Mouse (Mus musculus) testis, adult 2 months (tissue): Measurements from ENCODE around the gene Ogfod3. TPM values are rescaled to one million over a fixed set of nuclear protein-coding genes. Genes with fewer than 3 reads are reported as not detected.

ENCODE experiments used
- H3K27ac ChIP-seq: fragments of 200-500 bp; 2 replicates; pipeline ENCODE4 v1.5.1; 2012; ENCODE audit warnings: low read depth, low read length; ENCODE audit not compliant: control insufficient read depth, insufficient read depth
- H3K27me3 ChIP-seq: fragments of 200-500 bp; 2 replicates; pipeline ENCODE4 v1.6.1; 2012; ENCODE audit warnings: mild to moderate bottlenecking, low read length, moderate library complexity; ENCODE audit not compliant: control insufficient read depth, insufficient read depth
- H3K36me3 ChIP-seq: fragments of 200-500 bp; 2 replicates; pipeline ENCODE4 v1.6.1; 2012; ENCODE audit warnings: mild to moderate bottlenecking, low read length; ENCODE audit not compliant: control insufficient read depth, insufficient read depth
- H3K4me1 ChIP-seq: fragments of 200-500 bp; 2 replicates; pipeline ENCODE4 v1.6.1; 2012; ENCODE audit warnings: low read length; ENCODE audit not compliant: control insufficient read depth, insufficient read depth
- H3K4me3 ChIP-seq: fragments of 200-500 bp; 2 replicates; pipeline ENCODE4 v1.5.1; 2012; ENCODE audit warnings: low read depth, mild to moderate bottlenecking, low read length, moderate library complexity, mixed read lengths; ENCODE audit not compliant: control insufficient read depth
- CTCF ChIP-seq: fragments of 200-500 bp; IDR thresholded peaks from 2 replicates; pipeline ENCODE4 v1.5.1; 2012; ENCODE audit warnings: low read depth, mild to moderate bottlenecking, inconsistent platforms, low read length, moderate library complexity; ENCODE audit not compliant: control insufficient read depth, insufficient read depth, insufficient replicate concordance
- POLR2A ChIP-seq: fragments of 200-500 bp; IDR thresholded peaks from 2 replicates; pipeline ENCODE4 v1.6.1; 2012; ENCODE audit warnings: low read depth, mild to moderate bottlenecking, inconsistent platforms, low read length, moderate library complexity; ENCODE audit not compliant: control insufficient read depth
- polyA plus RNA-seq: library from polyadenylated mRNA; depleted of rRNA; stranded (reverse); fragments of >200 nt; gene quantifications from 2 replicates; pipeline ENCODE4 v1.2.3, GENCODE M21; 2012

The Ogfod3 gene
- polyA plus RNA-seq, 1 experiment, result 2.7 TPM

GRCm38 (mm10) chr11:121219776-121220175 lies 15.3 kb upstream of the Ogfod3 start:
- Histone ChIP-seq H3K27ac (no peak overlapping the region), H3K4me1 (no peaks in the 10 kb centered on the region), H3K27me3 (no peaks in the 10 kb centered on the region), H3K4me3 (no peak overlapping the region), H3K36me3 (no peaks in the 10 kb centered on the region)
- TF ChIP-seq POLR2A (no peak), CTCF (no peak)

DNA sequence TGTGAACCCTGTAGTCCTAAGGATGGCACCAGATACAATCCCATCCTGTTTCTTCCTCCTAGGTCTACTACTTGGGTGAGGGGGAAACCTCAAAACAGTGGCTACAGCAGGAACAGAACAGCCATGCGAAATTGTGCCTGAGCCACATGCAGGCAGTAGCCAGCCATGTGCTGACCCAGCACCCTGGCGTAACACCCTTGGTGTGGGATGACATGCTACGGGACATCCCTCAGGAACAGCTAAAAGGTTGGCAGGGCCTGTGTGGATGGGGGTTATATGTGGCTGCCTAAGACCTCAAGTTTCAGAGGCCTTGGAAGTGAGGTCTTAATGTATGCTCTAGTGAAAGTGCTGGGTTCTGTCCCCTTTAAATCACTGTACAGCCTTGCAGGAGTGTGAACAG lies 12.3 kb upstream of the Ogfod3 start:
- Histone ChIP-seq H3K4me1 (no peaks in the 10 kb centered on the region), H3K4me3 (no peak overlapping the region), H3K36me3 (no peaks in the 10 kb centered on the region)

GRCm38 (mm10) chr11:121203859-121204160 lies 701 bp downstream of the Ogfod3 start:
- Histone ChIP-seq H3K4me1 (peaks cover 8% of the 10 kb centered on the region), H3K4me3 (peak overlapping the region; percentile 85), H3K36me3 (no peaks in the 10 kb centered on the region), H3K27me3 (no peaks in the 10 kb centered on the region), H3K27ac (no peak overlapping the region)
- TF ChIP-seq CTCF, result no peak
- TF ChIP-seq POLR2A, result no peak

More for the DNA sequence above, 12.3 kb upstream of the Ogfod3 start:
- TF ChIP-seq CTCF (no peak), POLR2A (no peak)
- Histone ChIP-seq H3K27me3 (no peaks in the 10 kb centered on the region), H3K27ac (no peak overlapping the region)

DNA sequence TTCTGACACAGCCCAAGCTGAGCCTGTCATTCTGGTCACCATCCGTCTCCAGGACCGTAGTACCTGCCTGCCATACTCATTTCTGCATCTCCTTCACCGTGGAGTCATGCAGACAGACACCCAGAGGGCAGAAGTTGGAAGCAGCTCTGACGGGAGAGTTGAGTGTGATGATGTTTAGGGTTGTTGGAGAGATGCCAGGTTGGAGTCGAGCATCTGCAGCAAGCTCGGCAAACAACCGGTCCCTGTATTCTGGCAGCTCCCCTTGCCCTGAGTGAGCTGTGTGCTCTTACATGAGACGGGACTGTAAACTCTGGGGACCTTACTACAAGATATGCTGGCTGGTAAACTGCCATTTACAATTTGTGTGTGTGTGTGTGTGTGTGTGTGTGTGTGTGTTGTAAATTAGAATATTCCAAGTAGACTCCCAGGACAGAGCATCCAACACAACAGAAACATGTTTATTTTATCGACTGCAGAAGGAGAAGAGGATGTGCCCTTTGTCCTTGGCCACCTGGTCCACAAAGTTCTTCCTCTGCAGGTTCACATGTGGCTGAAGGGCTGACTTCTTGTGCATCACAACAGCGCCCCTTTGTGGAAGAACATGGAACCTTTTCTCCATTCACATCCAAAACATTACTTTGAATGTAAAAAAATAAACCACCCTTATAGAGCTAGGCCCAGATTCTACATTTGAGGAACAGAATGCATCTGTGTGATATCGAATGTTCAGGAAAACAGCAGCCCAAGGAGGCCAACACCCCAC lies 2.9 kb downstream of the Ogfod3 start:
- H3K27me3 ChIP-seq, result no peaks in the 10 kb centered on the region
- TF ChIP-seq CTCF, result peak; percentile 42; the same call in 1 of the 2 replicates
- no peak for TF ChIP-seq POLR2A
- peaks cover 8% of the 10 kb centered on the region for H3K4me1 ChIP-seq
- H3K4me3 ChIP-seq, result no peak overlapping the region
- no peak overlapping the region for H3K27ac ChIP-seq
- H3K36me3 ChIP-seq, result no peaks in the 10 kb centered on the region

GRCm38 (mm10) chr11:121200781-121201180 lies 3.7 kb downstream of the Ogfod3 start:
- Histone ChIP-seq H3K4me3 (no peak overlapping the region), H3K4me1 (peaks cover 8% of the 10 kb centered on the region), H3K27me3 (no peaks in the 10 kb centered on the region), H3K36me3 (no peaks in the 10 kb centered on the region), H3K27ac (no peak overlapping the region)
- no peak for TF ChIP-seq POLR2A
- TF ChIP-seq CTCF, result no peak

GRCm38 (mm10) chr11:121199851-121200250 lies 4.7 kb downstream of the Ogfod3 start:
- TF ChIP-seq CTCF, result no peak
- TF ChIP-seq POLR2A, result no peak
- Histone ChIP-seq H3K27me3 (no peaks in the 10 kb centered on the region), H3K4me3 (no peak overlapping the region), H3K4me1 (peaks cover 7% of the 10 kb centered on the region), H3K36me3 (no peaks in the 10 kb centered on the region), H3K27ac (no peak overlapping the region)

DNA sequence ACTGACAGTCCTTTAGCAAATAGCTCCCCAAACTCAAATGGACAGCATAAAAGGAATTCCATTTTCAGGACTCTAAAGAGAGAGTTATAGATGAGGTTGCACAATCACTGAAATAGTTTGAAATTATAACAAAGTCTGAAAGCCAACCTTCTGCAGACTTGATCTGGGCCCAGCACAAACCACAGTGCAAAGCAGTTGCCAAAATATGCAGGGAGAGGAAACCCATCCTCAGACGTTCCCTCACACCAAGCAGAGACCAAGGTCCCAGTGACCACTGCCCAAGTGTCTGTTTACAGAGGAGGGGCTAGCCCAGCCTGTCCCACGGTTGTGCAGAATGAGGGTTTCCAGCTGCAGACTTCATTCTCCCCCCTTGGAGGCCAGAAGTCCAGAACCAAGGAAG lies 5.9 kb downstream of the Ogfod3 start:
- Histone ChIP-seq H3K27ac (no peak overlapping the region), H3K27me3 (no peaks in the 10 kb centered on the region), H3K4me3 (no peak overlapping the region), H3K4me1 (no peaks in the 10 kb centered on the region; the same call in 1 of the 2 replicates), H3K36me3 (no peaks in the 10 kb centered on the region)
- TF ChIP-seq CTCF (no peak), POLR2A (no peak)
